Mouse (Mus musculus) urinary bladder, postnatal 4 days (tissue): ENCODE results near the gene Col18a1.

ENCODE experiments used
- DNase-seq, 2 experiments: peaks; one replicate each; pipeline ENCODE4 v3.0.0; 2021 to 2022; ENCODE audit warnings: low spot score in 2 of 2

Col18a1 gene

DNA sequence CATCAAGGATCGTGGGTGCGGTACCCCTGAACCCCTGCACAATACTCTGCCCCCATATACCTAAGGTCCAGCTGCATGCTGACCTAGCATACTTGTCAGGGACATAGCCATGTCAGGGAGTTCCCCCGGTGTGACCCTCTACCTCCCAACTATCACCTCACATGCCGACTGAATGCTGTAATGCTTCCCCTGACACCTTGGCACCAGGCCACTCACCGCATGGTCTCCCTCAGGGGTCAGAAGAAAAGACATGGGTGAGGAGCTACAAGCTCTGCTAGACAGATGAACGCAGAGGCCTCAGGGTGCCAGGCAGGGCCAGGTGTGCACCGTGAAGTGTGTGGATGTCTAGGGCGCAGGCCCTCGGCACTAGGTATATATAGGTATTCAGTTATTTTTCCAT is 56.3 kb downstream of the Col18a1 start:
- no peak for DNase-seq

DNA sequence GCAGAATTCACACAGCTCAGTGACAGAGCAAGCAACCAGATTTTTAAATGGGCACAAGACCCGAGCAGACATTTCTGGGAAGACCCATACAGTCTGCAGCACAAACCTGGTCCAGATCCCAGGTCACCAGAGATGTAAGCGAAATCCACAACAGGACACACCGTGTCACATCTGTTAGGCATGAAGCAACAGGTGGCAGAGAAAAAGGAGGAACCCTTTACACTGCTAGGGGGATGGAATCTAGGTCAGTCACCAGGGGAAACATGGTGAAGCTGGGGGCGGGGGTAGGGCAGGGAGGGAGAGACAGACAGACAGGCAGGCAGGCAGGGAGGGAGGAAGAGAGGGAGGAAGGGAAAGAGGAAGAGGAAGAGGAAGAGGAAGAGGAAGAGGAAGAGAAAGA is 58.2 kb downstream of the Col18a1 start:
- DNase-seq = no peak

DNA sequence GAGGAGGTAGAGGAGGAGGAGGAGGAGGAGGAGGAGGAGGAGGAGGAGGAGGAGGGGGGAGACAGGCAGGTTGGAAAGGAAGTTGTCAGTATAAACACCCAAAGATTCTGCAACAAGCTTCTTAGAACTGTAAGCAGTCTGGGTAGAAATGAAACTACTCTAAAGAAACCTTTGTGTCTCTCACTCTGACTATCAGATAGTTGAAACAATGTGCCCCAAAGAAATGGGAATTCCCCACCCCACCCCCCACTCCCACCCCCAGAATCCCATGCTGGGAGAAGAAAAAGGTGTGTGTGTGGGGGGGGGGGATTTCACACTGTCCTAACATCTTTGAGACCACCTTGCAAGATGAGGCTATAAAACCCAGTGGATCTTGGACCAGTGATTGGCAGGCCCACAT is 62.0 kb downstream of the Col18a1 start:
- DNase-seq = no peak

DNA sequence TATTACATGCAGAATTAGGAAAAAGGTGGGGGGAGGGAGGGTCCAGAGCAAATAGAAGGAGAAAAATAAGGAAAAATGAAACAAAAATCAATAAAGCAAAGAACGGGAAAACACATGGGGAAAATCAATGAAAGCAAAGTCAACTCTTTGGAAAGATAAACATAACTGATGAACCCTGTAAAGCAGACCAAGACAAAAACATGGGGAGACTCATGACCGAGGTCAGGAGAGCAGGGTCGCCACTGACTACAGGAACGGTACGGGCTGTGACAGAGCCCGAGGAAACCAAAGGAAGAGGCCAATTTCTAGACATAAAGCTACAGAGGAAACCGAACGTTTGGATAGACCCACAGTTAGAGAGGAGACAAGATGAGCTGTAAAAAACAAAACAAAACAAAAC is 62.7 kb downstream of the Col18a1 start:
- no peak for DNase-seq

DNA sequence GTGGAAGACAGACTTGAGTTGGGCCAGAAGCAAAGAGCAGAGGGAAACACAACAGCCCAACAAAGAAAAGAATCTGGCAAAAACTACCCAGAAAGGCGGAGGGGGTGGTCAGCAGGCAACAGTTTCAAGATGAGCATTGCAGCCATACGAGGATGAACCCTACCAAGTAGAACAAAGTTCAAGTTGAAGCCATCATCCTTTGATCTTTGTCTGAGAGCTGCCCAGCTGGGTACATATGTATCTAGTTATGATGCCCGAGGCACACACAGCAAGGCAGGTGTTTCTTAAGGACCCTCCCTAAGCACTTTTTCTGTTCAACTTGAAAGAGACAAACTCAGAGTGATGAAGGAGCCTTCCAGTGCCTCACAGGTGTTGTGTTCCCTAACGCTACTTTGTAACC is 66.6 kb downstream of the Col18a1 start:
- no peak for DNase-seq

DNA sequence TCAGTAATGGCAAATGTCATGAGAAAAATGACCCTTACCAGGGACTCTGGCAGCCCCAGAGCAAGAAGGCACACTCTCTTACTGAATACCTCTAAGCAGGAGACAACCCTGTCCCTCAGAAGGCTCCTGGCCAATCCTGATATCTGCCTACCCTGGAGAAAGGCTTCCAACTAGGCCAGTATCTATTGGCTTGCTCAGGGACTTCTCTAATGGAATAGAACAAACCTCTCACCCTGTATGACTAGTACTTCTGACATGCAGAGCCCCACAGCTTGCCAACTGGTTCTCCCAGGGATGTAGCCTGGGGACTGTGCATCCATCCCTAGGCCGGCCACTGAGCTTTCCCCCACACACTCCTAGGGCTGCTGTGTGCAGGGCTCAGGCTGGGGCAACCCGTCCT is 67.7 kb downstream of the Col18a1 start:
- no peak for DNase-seq

DNA sequence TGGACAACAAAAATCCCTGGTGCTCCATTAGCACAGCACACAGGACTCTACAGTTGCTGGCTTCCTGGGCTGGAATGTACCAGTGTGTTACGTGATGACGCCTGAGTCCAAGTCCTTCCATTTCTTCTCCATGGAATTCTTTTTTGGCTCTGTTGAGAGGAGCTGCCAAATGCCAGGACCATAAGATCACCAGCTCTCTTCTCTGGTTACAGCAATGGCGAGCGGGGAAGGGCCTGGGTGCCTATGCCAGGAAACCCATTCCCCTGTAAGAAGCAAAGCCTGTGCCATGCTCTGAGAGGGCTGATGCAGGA is 68.5 kb downstream of the Col18a1 start:
- DNase-seq = no peak

- DNase-seq = no peak
Measured at GRCm38 (mm10) chr10:77097006-77097889, 69.1 kb downstream of the Col18a1 start.

DNA sequence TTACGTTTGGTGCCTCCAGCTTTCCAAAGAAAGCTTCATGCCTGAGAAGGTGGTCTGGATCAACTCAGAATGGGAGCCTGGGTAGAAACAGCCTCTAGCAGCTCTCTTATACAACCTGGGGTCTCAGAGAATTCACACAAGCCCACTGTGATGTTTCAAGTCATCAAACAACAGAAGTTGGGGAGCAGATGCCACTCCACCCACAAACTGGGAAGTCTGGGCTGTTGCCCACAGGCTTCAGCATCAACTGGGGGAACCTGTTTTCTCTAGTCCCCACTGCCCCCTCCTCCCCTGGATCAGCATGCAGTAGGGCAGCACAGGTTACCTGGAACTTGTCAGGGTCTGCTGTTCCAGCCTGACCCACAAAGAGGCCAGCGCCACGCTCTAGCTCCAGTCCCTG is 70.7 kb downstream of the Col18a1 start:
- no peak for DNase-seq

GRCm38 (mm10) chr10:77093817-77094216 is 72.5 kb downstream of the Col18a1 start:
- DNase-seq = no peak

DNA sequence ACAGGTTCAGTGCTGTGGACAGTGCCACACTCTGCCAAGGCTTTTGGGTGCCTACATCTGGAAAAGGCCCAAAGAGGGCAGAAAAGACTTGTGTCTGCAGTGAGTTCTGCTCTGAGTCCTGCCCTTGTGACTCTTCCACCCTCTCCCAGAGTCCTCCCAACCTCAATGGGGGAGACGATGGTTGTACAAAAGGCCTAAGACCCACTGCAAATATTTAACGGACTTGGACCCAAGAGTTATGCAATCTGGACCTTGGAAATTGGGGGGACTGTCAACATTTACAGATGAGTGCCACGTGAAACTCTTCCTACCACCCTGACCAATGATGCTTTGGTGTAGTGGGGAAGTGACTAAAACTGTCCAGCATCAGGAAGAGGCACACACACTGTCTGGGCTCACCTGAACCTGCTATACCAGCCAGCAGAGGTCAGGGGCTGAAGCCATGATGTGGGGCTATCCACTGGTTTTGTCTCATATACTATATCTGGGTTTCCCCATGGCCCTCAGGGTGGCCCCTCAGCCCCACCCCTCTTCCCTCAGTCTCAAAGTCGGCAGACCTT is 74.7 kb downstream of the Col18a1 start:
- DNase-seq = no peak

DNA sequence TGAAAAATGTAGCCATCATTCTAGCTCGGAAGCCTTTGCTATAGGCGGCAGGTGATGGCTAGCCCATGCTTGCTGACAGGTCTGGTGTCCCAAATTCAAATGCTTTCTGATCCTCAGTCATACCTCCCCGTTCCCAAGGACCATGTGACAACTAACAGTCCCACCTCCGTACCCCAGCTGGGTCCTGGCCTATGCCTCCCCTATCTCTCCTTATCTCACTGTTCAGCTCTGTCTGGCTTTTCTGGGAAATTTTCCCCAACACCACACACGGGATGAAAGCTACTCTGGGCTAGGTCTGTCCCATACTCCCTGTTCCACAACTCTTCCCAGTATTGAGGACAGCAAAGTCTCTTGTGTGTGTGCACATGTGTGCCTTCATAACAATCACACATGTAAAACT is 76.3 kb downstream of the Col18a1 start:
- DNase-seq = no peak

- DNase-seq = peak; percentile 56 to 73
Measured at GRCm38 (mm10) chr10:77089336-77089735, 77.0 kb downstream of the Col18a1 start.

GRCm38 (mm10) chr10:77084568-77084967 is 81.8 kb downstream of the Col18a1 start:
- no peak for DNase-seq

DNA sequence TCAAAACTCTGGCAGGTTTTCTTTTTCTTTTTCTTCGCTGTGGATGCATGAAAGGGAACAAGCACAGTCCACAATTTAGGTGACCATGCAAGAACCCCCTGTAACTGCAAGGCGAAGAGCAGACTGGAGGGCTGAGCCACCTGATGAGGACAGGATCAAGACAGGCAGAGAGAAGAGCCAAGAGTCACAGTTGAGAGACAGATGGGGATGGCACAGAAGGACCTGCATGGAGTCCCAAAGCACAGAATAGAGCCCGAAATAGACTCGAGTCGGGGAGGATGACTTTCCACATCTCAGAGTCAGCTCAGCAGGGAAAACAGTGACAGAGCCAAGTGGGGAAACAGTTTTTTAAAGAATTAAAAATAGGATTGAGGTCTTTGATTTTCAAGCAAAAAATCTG is 83.4 kb downstream of the Col18a1 start:
- no peak for DNase-seq

DNA sequence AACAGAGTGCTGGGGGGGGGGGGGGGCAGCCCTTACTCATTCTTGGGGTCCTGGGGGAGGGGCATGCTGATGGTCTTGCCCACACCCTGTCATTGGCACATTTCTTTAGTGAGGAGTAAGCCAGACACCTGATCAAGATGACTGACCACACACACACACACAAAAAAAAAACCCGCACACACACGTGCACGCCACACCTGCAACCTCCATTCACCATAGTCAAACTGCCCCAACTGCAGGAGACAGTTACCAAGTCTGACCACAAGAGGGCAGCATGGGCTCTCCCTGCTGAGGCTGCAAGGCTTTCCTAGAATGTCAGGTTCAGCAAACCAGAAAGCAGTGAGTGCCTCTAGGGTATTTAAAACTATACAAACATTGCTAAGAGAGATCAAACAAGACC is 83.9 kb downstream of the Col18a1 start:
- peak; percentile 70 to 83 for DNase-seq

GRCm38 (mm10) chr10:77078961-77079360 is 87.4 kb downstream of the Col18a1 start:
- DNase-seq = no peak

- no peak for DNase-seq
Measured at GRCm38 (mm10) chr10:77078456-77078855, 87.9 kb downstream of the Col18a1 start.

GRCm38 (mm10) chr10:77074276-77074974 is 91.9 kb downstream of the Col18a1 start:
- DNase-seq = no peak

- DNase-seq = no peak
Measured at GRCm38 (mm10) chr10:77070072-77070471, 96.3 kb downstream of the Col18a1 start.

DNA sequence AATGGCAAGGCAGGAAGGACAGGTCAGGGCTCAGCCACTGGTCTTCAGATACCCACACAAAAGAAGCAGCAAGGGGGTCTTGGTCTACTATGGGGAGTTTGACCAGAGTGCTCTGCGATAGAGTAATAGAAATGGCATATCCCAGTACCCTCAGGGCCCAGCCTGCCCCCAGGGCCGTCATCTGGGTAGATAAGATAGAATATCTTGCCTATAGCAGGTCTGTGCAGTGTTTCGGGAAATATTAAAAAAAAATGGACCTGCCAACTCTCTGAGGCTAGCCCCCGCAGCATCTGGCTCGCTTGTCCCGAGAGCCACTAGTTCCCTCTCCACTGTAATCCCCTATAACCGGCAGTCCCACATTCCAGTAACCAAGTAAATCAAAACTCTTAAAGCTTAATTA is 97.9 kb downstream of the Col18a1 start:
- DNase-seq = no peak

DNA sequence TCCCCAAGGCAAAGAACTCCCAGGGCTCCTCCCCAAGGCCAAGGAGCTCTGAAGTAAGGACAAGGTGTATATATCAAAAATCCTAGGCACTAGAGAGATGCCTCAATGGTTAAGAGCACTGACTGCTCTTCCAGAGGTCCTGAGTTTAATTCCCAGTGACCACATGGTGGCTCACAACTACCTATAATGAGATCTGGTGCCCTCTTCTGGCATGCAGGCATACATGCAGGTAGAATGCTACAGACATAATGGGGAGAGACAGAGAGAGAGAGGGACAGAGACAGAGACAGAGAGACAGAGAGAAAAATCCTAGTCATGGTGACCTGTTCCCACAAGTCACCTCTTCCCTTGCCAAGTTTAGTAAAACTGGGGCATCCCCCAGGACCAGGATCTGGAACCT is 101.7 kb downstream of the Col18a1 start:
- DNase-seq = no peak

- no peak for DNase-seq
Measured at GRCm38 (mm10) chr10:77064239-77064638, 102.1 kb downstream of the Col18a1 start.
